Mouse (Mus musculus) spleen, adult 2 months (tissue): ENCODE measurements around the gene Helz2. TPM values are rescaled to one million over a fixed set of nuclear protein-coding genes. Genes with fewer than 3 reads are reported as not detected.

Experiments
- DNase-seq, 2 experiments: peaks; one replicate each; pipeline versions ENCODE4 v3.0.0 to v3.0.0-alpha.2; 2012 to 2021; ENCODE audit warnings: low spot score in 2 of 2, low read depth in 1 of 2
- H3K27ac ChIP-seq: fragments of 200-500 bp; 2 replicates; pipeline ENCODE4 v1.5.1; 2012; ENCODE audit warnings: low read length, inconsistent platforms; ENCODE audit not compliant: insufficient read depth
- H3K27me3 ChIP-seq: fragments of 200-500 bp; 2 replicates; pipeline ENCODE4 v1.6.1; 2012; ENCODE audit warnings: mild to moderate bottlenecking, moderate library complexity, low read length, inconsistent platforms; ENCODE audit not compliant: control insufficient read depth, insufficient read depth
- H3K36me3 ChIP-seq: fragments of 200-500 bp; 2 replicates; pipeline ENCODE4 v1.6.1; 2012; ENCODE audit warnings: mild to moderate bottlenecking, low read length, inconsistent platforms; ENCODE audit not compliant: control insufficient read depth, insufficient read depth
- H3K4me1 ChIP-seq: fragments of 200-500 bp; 2 replicates; pipeline ENCODE4 v1.6.1; 2011; ENCODE audit warnings: inconsistent platforms; ENCODE audit not compliant: control insufficient read depth, insufficient read depth, insufficient read length
- H3K4me3 ChIP-seq: fragments of 200-500 bp; 2 replicates; pipeline ENCODE4 v1.5.1; 2011; ENCODE audit warnings: mild to moderate bottlenecking, inconsistent platforms; ENCODE audit not compliant: insufficient read depth, insufficient read length; ENCODE audit errors: extremely low read depth
- CTCF ChIP-seq: fragments of 200-500 bp; IDR thresholded peaks from 2 replicates; pipeline ENCODE4 v1.5.1; 2011; ENCODE audit warnings: mild to moderate bottlenecking, inconsistent platforms; ENCODE audit not compliant: insufficient read depth, insufficient read length, insufficient replicate concordance; ENCODE audit errors: extremely low read depth
- POLR2A ChIP-seq: fragments of 200-500 bp; IDR thresholded peaks from 2 replicates; pipeline ENCODE4 v1.6.1; 2011; ENCODE audit warnings: low read depth, low read length, inconsistent platforms
- whole genome bisulfite sequencing: fragments of 180-500 bp; shearing (Covaris S2); methylation state at CpG from one replicate; pipeline ENCODE4 v1.1.7; 2018; 5-methylcytosine and 5-hydroxymethylcytosine counted together
- polyA plus RNA-seq: library from polyadenylated mRNA; depleted of rRNA; stranded (reverse); fragments of >200 nt; gene quantifications from 2 replicates; pipeline ENCODE4 v1.2.3, GENCODE M21; 2012

Gene Helz2
- polyA plus RNA-seq, 1 experiment: 101 TPM

DNA sequence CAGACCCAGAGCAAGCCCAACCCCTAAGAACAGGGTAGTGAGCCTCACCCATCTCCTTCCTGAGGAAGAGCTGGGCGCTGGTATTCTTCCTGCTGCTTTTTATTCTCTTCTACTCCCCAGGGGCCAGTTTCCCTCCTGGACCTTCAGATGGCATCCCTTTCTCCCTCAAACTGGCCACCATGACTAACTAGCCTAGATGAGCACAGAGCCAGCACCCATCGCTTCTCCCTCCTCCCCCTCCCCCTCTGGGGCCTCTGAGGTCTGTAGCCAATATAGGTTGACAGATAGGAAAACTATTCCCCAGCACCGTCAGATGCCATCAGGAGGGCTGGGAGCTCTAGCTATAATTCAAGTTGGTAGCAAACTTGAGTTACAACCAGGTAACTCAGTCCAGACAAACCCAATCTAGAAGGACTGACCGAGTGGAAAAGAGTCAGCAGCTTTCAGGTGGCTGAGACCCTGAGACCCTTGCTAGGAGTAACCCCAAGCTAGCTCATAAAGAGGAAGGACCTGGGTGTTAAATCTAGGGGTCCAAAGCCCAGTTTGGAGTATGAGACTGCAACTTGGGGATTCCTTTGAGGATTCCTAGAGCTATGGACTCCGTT is 22.8 kb downstream of the Helz2 start:
- H3K4me3 ChIP-seq: no peak overlapping the region
- no peak for DNase-seq
- peaks cover 19% of the 10 kb centered on the region; the same call in 1 of the 2 replicates for H3K4me1 ChIP-seq
- TF ChIP-seq CTCF (no peak), POLR2A (no peak)
- 25% methylated on average over 5 of the region's 5 CpGs for WGBS
- no peaks in the 10 kb centered on the region for H3K36me3 ChIP-seq
- peak overlapping the region; percentile 75 for H3K27ac ChIP-seq
- H3K27me3 ChIP-seq: no peaks in the 10 kb centered on the region

DNA sequence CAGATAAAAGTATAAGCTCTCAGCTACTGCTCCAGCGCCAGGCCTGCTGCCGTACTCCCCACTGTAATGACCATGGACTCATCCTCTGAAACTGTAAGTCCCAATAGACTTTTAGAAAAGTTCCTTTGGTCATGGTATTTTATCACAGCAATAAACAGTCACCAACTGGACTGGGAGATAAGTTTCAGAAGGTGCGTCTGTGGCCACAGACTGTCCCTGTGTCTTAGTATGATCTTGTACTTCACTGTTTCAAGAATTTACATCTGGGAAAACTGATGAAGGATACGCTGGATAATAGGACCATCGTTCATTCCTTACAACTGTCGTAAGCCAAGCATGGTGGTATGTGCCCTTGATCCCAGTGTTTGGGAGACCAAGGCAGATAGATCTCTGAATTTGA is 25.8 kb downstream of the Helz2 start:
- Histone ChIP-seq H3K27ac (no peak overlapping the region), H3K27me3 (peaks cover 2% of the 10 kb centered on the region; the same call in 1 of the 2 replicates), H3K4me1 (peaks cover 17% of the 10 kb centered on the region; the same call in 1 of the 2 replicates), H3K36me3 (no peaks in the 10 kb centered on the region), H3K4me3 (no peak overlapping the region)
- no peak for DNase-seq
- WGBS: 92% methylated on average over 6 of the region's 6 CpGs
- TF ChIP-seq POLR2A (no peak), CTCF (no peak)

DNA sequence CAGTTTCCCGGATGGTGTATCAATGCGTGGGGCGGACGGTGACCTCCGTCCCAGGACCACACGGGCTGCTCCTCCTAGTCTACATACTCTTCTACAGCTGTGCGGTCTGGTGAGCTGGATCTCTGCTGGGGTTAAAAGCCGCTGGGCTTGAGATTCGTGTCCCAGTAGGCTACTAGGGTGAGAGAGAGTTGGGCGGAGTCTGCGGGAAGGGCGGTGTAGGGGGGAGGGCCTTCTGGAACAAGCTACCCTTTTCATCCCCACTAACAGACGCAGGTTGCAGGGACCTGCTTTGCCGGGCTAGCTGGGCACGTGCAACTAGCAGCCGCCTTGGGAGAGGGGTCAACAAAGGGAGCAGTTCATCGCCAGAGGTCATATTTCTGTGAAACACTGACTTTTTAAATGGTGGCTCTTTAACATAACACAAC is 28.8 kb downstream of the Helz2 start, which contains the start of gene Srms:
Gene Srms, minus strand, starts transcription at position 165 of the 425 bp plus-strand sequence.
- Histone ChIP-seq H3K4me1 (no peaks in the 10 kb centered on the region), H3K27ac (no peak within 1 kb of the TSS), H3K4me3 (peak within 1 kb of the TSS; percentile 54), H3K27me3 (peaks cover 2% of the 10 kb centered on the region; the same call in 1 of the 2 replicates), H3K36me3 (no peaks in the 10 kb centered on the region)
- DNase-seq: peak in 1 of 2 experiments; percentile 42
- TF ChIP-seq POLR2A (no peak), CTCF (no peak)
- WGBS: 3% methylated on average over 17 of the region's 17 CpGs

DNA sequence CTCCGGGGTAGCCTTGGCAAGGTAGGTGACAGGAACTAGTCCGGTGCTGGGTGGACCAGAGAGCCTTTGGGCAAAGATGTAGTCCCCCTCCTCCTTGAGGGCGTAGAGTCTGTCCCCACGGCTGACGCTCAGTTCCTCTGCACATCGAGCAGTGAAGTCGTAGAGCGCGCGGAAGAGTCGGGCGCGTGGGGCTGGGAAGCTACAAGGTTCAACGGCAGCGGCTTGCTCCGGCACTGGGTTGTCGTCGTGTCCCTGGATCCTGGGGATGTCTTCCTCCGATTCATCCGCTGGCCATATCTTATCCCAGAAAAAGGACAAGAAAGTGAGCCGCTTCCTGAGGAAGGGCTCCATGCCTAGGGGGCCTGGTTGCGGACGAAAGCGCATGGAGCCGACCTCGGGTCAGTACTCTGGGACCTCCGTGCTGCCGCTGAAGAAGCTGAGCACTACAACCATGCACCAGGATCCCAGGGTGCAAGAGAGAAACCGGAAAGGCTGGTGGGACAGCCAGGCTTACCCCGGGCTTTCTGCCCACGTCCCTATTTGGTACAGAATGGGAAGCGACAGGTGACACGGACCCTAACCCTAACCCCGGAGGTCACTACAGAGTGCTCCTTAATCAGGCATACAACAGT is 29.3 kb downstream of the Helz2 start:
- Histone ChIP-seq H3K36me3 (no peaks in the 10 kb centered on the region), H3K4me3 (peak overlapping the region; percentile 54), H3K27me3 (peaks cover 2% of the 10 kb centered on the region; the same call in 1 of the 2 replicates), H3K4me1 (no peaks in the 10 kb centered on the region), H3K27ac (no peak overlapping the region)
- TF ChIP-seq CTCF (no peak), POLR2A (no peak)
- no peak for DNase-seq
- WGBS: 5% methylated on average over 34 of the region's 34 CpGs

DNA sequence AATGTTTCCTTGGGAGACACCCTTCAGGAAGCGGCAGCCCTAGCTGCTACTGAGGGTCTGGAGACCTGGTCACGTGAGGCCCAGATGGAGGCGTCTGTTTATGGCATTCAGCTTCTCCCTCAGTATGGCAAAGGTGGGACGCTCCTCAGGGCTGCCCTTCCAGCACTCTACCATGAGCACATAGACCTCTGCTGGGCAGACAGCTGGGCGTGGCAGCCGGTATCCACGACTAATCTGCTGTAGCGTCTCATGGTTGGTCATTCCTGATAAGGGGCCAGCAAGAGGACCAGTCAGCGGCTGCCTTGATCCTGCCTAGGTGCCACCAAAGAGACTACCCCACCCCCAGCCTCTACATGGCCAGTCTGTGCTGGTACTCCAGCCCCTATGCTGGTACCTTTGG is 35.7 kb downstream of the Helz2 start:
- no peaks in the 10 kb centered on the region for H3K4me1 ChIP-seq
- H3K4me3 ChIP-seq: no peak overlapping the region
- no peak overlapping the region for H3K27ac ChIP-seq
- no peaks in the 10 kb centered on the region for H3K36me3 ChIP-seq
- DNase-seq: no peak
- no peak for TF ChIP-seq CTCF
- TF ChIP-seq POLR2A: no peak
- no peaks in the 10 kb centered on the region for H3K27me3 ChIP-seq
- 88% methylated on average over 9 of the region's 9 CpGs for WGBS

DNA sequence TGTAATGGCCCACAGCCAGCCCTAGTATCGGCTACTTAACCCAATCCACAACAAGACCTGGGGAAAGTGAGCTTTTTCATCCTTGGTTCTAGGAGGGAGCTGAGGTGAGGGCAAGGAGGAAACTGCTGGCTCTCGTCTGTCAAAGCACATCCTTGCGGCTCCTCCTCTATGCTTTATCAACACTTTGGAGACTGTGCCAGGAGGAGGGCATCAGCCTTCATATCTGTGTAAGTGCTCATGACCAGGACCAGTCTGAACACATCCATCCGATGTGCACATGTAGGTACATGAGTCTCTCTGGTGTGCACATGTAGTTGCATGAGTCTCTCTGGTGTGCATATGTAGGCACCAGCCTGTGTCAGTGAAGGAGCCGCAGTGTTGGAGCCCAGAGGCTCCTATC is 36.1 kb downstream of the Helz2 start:
- no peak for DNase-seq
- Histone ChIP-seq H3K27ac (no peak overlapping the region), H3K36me3 (no peaks in the 10 kb centered on the region), H3K4me1 (no peaks in the 10 kb centered on the region; the same call in 1 of the 2 replicates), H3K4me3 (no peak overlapping the region), H3K27me3 (no peaks in the 10 kb centered on the region)
- WGBS: 80% methylated on average over 5 of the region's 5 CpGs
- TF ChIP-seq POLR2A (no peak), CTCF (no peak)

DNA sequence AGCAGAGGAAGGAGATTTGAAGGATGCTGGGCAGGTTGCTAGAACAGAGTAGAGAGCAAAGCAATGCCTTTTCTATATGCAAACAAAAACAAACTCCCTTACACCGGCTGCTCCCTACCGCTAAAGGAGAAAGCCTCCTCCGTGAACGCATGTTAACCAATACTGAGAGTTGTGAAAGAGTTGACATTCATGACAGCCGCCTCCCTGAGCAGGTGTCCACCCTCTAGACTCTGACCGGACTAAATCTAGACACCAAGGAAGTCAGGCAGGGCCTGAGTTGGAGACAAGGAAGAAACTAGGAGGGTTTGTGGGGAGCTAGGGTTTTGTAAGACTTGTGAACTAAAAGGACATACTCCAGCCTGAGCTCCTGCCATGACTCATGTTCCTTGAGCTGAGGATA is 38.9 kb downstream of the Helz2 start:
- no peak for DNase-seq
- Histone ChIP-seq H3K27me3 (no peaks in the 10 kb centered on the region), H3K27ac (no peak overlapping the region), H3K4me1 (no peaks in the 10 kb centered on the region; the same call in 1 of the 2 replicates), H3K36me3 (no peaks in the 10 kb centered on the region), H3K4me3 (no peak overlapping the region)
- TF ChIP-seq CTCF: no peak
- TF ChIP-seq POLR2A: no peak
- 90% methylated on average over 6 of the region's 6 CpGs for WGBS
